Mouse (Mus musculus): ENCODE data around the gene Slc25a45. TPM values are rescaled to one million over a fixed set of nuclear protein-coding genes. Genes with fewer than 3 reads are reported as not detected.

The Slc25a45 gene
- polyA plus RNA-seq, 1 experiment from 2014 or later = 1.2 TPM

GRCm38 (mm10) chr19:5912103-5913006, 34.7 kb downstream of the Slc25a45 start:
- Histone ChIP-seq H3K4me2 (peak overlapping the region; percentile 90), H3K27me3 (no peaks in the 10 kb centered on the region), H3K36me3 (ENCODE audit: poor library complexity, severe bottlenecking) (peaks cover 8% of the 10 kb centered on the region; the same call in 1 of the 2 replicates)

GRCm38 (mm10) chr19:5913007-5913719, 35.6 kb downstream of the Slc25a45 start, which contains the start of gene Dpf2:
Gene Dpf2 (minus strand): TSS chr19:5913010.
- H3K9me3 ChIP-seq (replicated peaks) = no peaks in the 10 kb centered on the region
- peak within 1 kb of the TSS; percentile 81 for H3K27ac ChIP-seq
- 0 out of 2 replicates have a peak, but pooled peaks cover 10% of the 10 kb centered on the region for H3K36me3 ChIP-seq (ENCODE audit: poor library complexity, severe bottlenecking)
- H3K4me3 ChIP-seq = peak within 1 kb of the TSS; percentile 99
- peak within 1 kb of the TSS; percentile 90 for H3K4me2 ChIP-seq
- WGBS = 22% methylated on average over 13 of the region's 13 CpGs
- peaks cover 36% of the 10 kb centered on the region for H3K4me1 ChIP-seq
- peak within 1 kb of the TSS; percentile 93 for H3K9ac ChIP-seq
- no peaks in the 10 kb centered on the region for H3K27me3 ChIP-seq
- ATAC-seq = no peak; the same call in none of the 2 replicates

More at GRCm38 (mm10) chr19:5912103-5913006, 34.7 kb downstream of the Slc25a45 start:
- WGBS = under 1% methylated on average over 59 of the region's 59 CpGs
- Histone ChIP-seq H3K4me1 (peaks cover 36% of the 10 kb centered on the region), H3K27ac (peak overlapping the region; percentile 81), H3K4me3 (peak overlapping the region; percentile 99), H3K9ac (peak overlapping the region; percentile 93), H3K9me3 (replicated peaks) (no peaks in the 10 kb centered on the region)
- ATAC-seq = peak; percentile 93

- 20% methylated on average over 9 of the region's 9 CpGs for WGBS
- H3K27ac ChIP-seq = no peak overlapping the region
- H3K9me3 ChIP-seq (replicated peaks) = no peaks in the 10 kb centered on the region
- H3K27me3 ChIP-seq = peaks cover 10% of the 10 kb centered on the region
- no peak for ATAC-seq
- H3K4me3 ChIP-seq = no peak overlapping the region
- peak overlapping the region; percentile 58 for H3K9ac ChIP-seq
- H3K4me2 ChIP-seq = peak overlapping the region; percentile 24
- H3K36me3 ChIP-seq (ENCODE audit: poor library complexity, severe bottlenecking) = 0 out of 2 replicates have a peak, but pooled peaks cover 10% of the 10 kb centered on the region
- H3K4me1 ChIP-seq = peaks cover 24% of the 10 kb centered on the region
Observed at GRCm38 (mm10) chr19:5921715-5922114, 44.1 kb downstream of the Slc25a45 start.

GRCm38 (mm10) chr19:5922119-5922942, 44.7 kb downstream of the Slc25a45 start:
- H3K27ac ChIP-seq = no peak overlapping the region
- peaks cover 28% of the 10 kb centered on the region for H3K4me1 ChIP-seq
- 0 out of 2 replicates have a peak, but pooled peaks cover 3% of the 10 kb centered on the region for H3K36me3 ChIP-seq (ENCODE audit: poor library complexity, severe bottlenecking)
- no peaks in the 10 kb centered on the region for H3K9me3 ChIP-seq (replicated peaks)
- H3K4me2 ChIP-seq = no peak overlapping the region; the same call in 1 of the 2 replicates
- no peak for ATAC-seq
- H3K27me3 ChIP-seq = peaks cover 10% of the 10 kb centered on the region
- no peak overlapping the region; the same call in 1 of the 2 replicates for H3K9ac ChIP-seq
- H3K4me3 ChIP-seq = no peak overlapping the region
- WGBS = 84% methylated on average over 15 of the region's 15 CpGs

- Histone ChIP-seq H3K9me3 (replicated peaks) (no peaks in the 10 kb centered on the region), H3K27ac (no peak overlapping the region), H3K4me2 (no peak overlapping the region), H3K27me3 (peaks cover 10% of the 10 kb centered on the region), H3K4me1 (peaks cover 28% of the 10 kb centered on the region), H3K4me3 (no peak overlapping the region), H3K9ac (no peak overlapping the region), H3K36me3 (ENCODE audit: poor library complexity, severe bottlenecking) (no peaks in the 10 kb centered on the region)
- no peak for ATAC-seq
- WGBS = 94% methylated on average over 3 of the region's 3 CpGs
Observed at GRCm38 (mm10) chr19:5922963-5923362, 45.4 kb downstream of the Slc25a45 start.

- Histone ChIP-seq H3K4me3 (peak overlapping the region; percentile 54), H3K27me3 (peaks cover 10% of the 10 kb centered on the region), H3K27ac (peak overlapping the region; percentile 52; the same call in 1 of the 2 replicates), H3K36me3 (ENCODE audit: poor library complexity, severe bottlenecking) (no peaks in the 10 kb centered on the region), H3K9ac (peak overlapping the region; percentile 71), H3K4me1 (peaks cover 28% of the 10 kb centered on the region), H3K4me2 (peak overlapping the region; percentile 95), H3K9me3 (replicated peaks) (no peaks in the 10 kb centered on the region)
- WGBS = under 1% methylated on average over 38 of the region's 38 CpGs
- ATAC-seq = peak; percentile 87
Observed at GRCm38 (mm10) chr19:5923990-5924712, 46.5 kb downstream of the Slc25a45 start.

GRCm38 (mm10) chr19:5924713-5925093, 47.1 kb downstream of the Slc25a45 start, which contains the start of gene Cdc42ep2:
Gene Cdc42ep2 (minus strand): TSS chr19:5924816.
- Histone ChIP-seq H3K4me1 (peaks cover 30% of the 10 kb centered on the region), H3K4me2 (peak within 1 kb of the TSS; percentile 95), H3K4me3 (peak within 1 kb of the TSS; percentile 54), H3K9me3 (replicated peaks) (no peaks in the 10 kb centered on the region), H3K36me3 (ENCODE audit: poor library complexity, severe bottlenecking) (no peaks in the 10 kb centered on the region), H3K9ac (peak within 1 kb of the TSS; percentile 71), H3K27me3 (peaks cover 10% of the 10 kb centered on the region), H3K27ac (peak within 1 kb of the TSS; percentile 52; the same call in 1 of the 2 replicates)
- under 1% methylated on average over 18 of the region's 18 CpGs for WGBS
- ATAC-seq = peak; percentile 96

- Histone ChIP-seq H3K9ac (peak overlapping the region; percentile 51), H3K27me3 (peaks cover 10% of the 10 kb centered on the region), H3K36me3 (ENCODE audit: poor library complexity, severe bottlenecking) (no peaks in the 10 kb centered on the region), H3K9me3 (replicated peaks) (no peaks in the 10 kb centered on the region), H3K4me2 (peak overlapping the region; percentile 95), H3K4me3 (peak overlapping the region; percentile 54), H3K4me1 (peaks cover 37% of the 10 kb centered on the region), H3K27ac (no peak overlapping the region)
- 31% methylated on average over 11 of the region's 11 CpGs for WGBS
- ATAC-seq = no peak
Observed at GRCm38 (mm10) chr19:5925311-5925855, 47.8 kb downstream of the Slc25a45 start.

GRCm38 (mm10) chr19:5927026-5927425, 49.4 kb downstream of the Slc25a45 start:
- Histone ChIP-seq H3K9ac (no peak overlapping the region), H3K4me3 (no peak overlapping the region), H3K27me3 (peaks cover 10% of the 10 kb centered on the region), H3K27ac (no peak overlapping the region), H3K36me3 (ENCODE audit: poor library complexity, severe bottlenecking) (no peaks in the 10 kb centered on the region), H3K4me2 (no peak overlapping the region), H3K4me1 (peaks cover 31% of the 10 kb centered on the region), H3K9me3 (replicated peaks) (no peaks in the 10 kb centered on the region)
- ATAC-seq = no peak
- WGBS = 72% methylated on average over 11 of the region's 11 CpGs

- Histone ChIP-seq H3K4me1 (peaks cover 31% of the 10 kb centered on the region), H3K9me3 (replicated peaks) (no peaks in the 10 kb centered on the region), H3K27ac (no peak overlapping the region), H3K36me3 (ENCODE audit: poor library complexity, severe bottlenecking) (no peaks in the 10 kb centered on the region), H3K4me3 (no peak overlapping the region), H3K27me3 (peaks cover 10% of the 10 kb centered on the region), H3K4me2 (no peak overlapping the region), H3K9ac (no peak overlapping the region)
- 74% methylated on average over 8 of the region's 8 CpGs for WGBS
- ATAC-seq = no peak
Observed at GRCm38 (mm10) chr19:5927532-5927931, 49.9 kb downstream of the Slc25a45 start.

Measured in forebrain, embryonic 13.5 days (tissue).